Mouse (Mus musculus) CH12.LX (cell line): ENCODE results near the gene Tbx15. TPM values are rescaled to one million over a fixed set of nuclear protein-coding genes. Genes with fewer than 3 reads are reported as not detected.

Experiments
- DNase-seq: peaks from one replicate; pipeline ENCODE4 v3.0.0-alpha.2; 2013; ENCODE audit errors: extremely low read depth
- H3K27ac ChIP-seq: 2 replicates; pipeline ENCODE4 v1.5.1; 2012; ENCODE audit warnings: low read depth, mild to moderate bottlenecking, control low read depth, moderate library complexity; ENCODE audit not compliant: insufficient read depth
- H3K27me3 ChIP-seq: replicated peaks from 2 replicates; pipeline ENCODE3; 2012; ENCODE audit warnings: inconsistent platforms
- H3K36me3 ChIP-seq, 2 experiments: replicated peaks in 1 of 2; 2 replicates each; pipeline versions ENCODE3 to v1.6.1; 2012; ENCODE audit warnings: inconsistent platforms in 1 of 2, low read length in 1 of 2, mild to moderate bottlenecking in 1 of 2, mixed read lengths in 1 of 2, moderate library complexity in 1 of 2; ENCODE audit not compliant: control insufficient read depth in 1 of 2, insufficient read depth in 1 of 2
- H3K4me1 ChIP-seq, 2 experiments: 2 replicates each; pipeline ENCODE4 v1.6.1; 2012; ENCODE audit warnings: inconsistent platforms in 1 of 2, moderate library complexity in 1 of 2; ENCODE audit not compliant: insufficient read depth in 2 of 2, control insufficient read depth in 1 of 2
- H3K4me2 ChIP-seq: 2 replicates; pipeline ENCODE4 v1.6.1; 2012; ENCODE audit warnings: low read depth, mild to moderate bottlenecking, control low read depth; ENCODE audit not compliant: poor library complexity, insufficient read depth, severe bottlenecking
- H3K4me3 ChIP-seq, 3 experiments: fragments of 150-350 bp in 1 of 3; sonication (generic) in 1 of 3; replicated peaks in 1 of 3; 2 replicates each; pipeline versions ENCODE3 to v1.5.1; 2011 to 2012; ENCODE audit warnings: low read depth in 2 of 3, low read length in 2 of 3, mild to moderate bottlenecking in 2 of 3, moderate library complexity in 2 of 3, control low read depth in 1 of 3, improper control_type of control experiment in 1 of 3, inconsistent platforms in 1 of 3, mixed read lengths in 1 of 3; ENCODE audit not compliant: poor library complexity in 1 of 3
- H3K79me2 ChIP-seq: replicated peaks from 2 replicates; pipeline ENCODE4 v1.6.1; 2012; ENCODE audit warnings: mild to moderate bottlenecking, moderate library complexity; ENCODE audit not compliant: control insufficient read depth, poor library complexity, insufficient read depth, severe bottlenecking; ENCODE audit errors: extremely low read depth
- H3K9ac ChIP-seq: 2 replicates; pipeline ENCODE4 v1.6.1; 2012; ENCODE audit warnings: low read depth, mild to moderate bottlenecking, control low read depth, moderate library complexity; ENCODE audit not compliant: insufficient read depth
- H3K9me3 ChIP-seq: replicated peaks from 2 replicates; pipeline ENCODE3; 2012; ENCODE audit warnings: low read length, inconsistent platforms, mixed read lengths
- BHLHE40 ChIP-seq: IDR thresholded peaks from 2 replicates; pipeline ENCODE4 v1.6.1; 2011; ENCODE audit warnings: mild to moderate bottlenecking, low read depth, low read length, improper control_type of control experiment
- CHD1 ChIP-seq: IDR thresholded peaks from 2 replicates; pipeline ENCODE4 v1.6.1; 2012; ENCODE audit warnings: low read depth, low read length, improper control_type of control experiment, inconsistent platforms
- EP300 ChIP-seq: IDR thresholded peaks from 2 replicates; pipeline ENCODE4 v1.6.1; 2011; ENCODE audit warnings: low read length, improper control_type of control experiment
- HCFC1 ChIP-seq: IDR thresholded peaks from 2 replicates; pipeline ENCODE4 v1.6.1; 2012; ENCODE audit warnings: low read depth, mild to moderate bottlenecking, inconsistent platforms, low read length, improper control_type of control experiment
- IRF4 ChIP-seq: IDR thresholded peaks from 2 replicates; pipeline ENCODE4 v1.6.1; 2014; ENCODE audit warnings: low read depth, mild to moderate bottlenecking, inconsistent platforms, low read length, improper control_type of control experiment
- MAX ChIP-seq: IDR thresholded peaks from 2 replicates; pipeline ENCODE4 v1.6.1; 2011; ENCODE audit warnings: low read length, improper control_type of control experiment
- MAZ ChIP-seq: IDR thresholded peaks from 2 replicates; pipeline ENCODE4 v1.6.1; 2012; ENCODE audit warnings: low read depth, mild to moderate bottlenecking, inconsistent platforms, low read length, improper control_type of control experiment, moderate library complexity
- MXI1 ChIP-seq: IDR thresholded peaks from 2 replicates; pipeline ENCODE4 v1.6.1; 2011; ENCODE audit warnings: mild to moderate bottlenecking, low read depth, low read length, improper control_type of control experiment
- NRF1 ChIP-seq: IDR thresholded peaks from 2 replicates; pipeline ENCODE4 v1.6.1; 2014; ENCODE audit warnings: low read depth, mild to moderate bottlenecking, inconsistent platforms, low read length, improper control_type of control experiment, moderate library complexity
- PAX5 ChIP-seq: IDR thresholded peaks from 2 replicates; pipeline ENCODE4 v1.6.1; 2012; ENCODE audit warnings: low read length, inconsistent platforms, mixed read lengths
- TBP ChIP-seq: conservative IDR thresholded peaks from 2 replicates; pipeline ENCODE4 v1.6.1; 2011; ENCODE audit warnings: low read depth, low read length, improper control_type of control experiment
- TCF12 ChIP-seq: IDR thresholded peaks from 2 replicates; pipeline ENCODE4 v1.6.1; 2014; ENCODE audit warnings: low read depth, mild to moderate bottlenecking, inconsistent platforms, low read length, improper control_type of control experiment
- USF1 ChIP-seq: IDR thresholded peaks from 2 replicates; pipeline ENCODE4 v1.6.1; 2014; ENCODE audit warnings: low read depth, mild to moderate bottlenecking, inconsistent platforms, low read length, improper control_type of control experiment
- USF2 ChIP-seq: conservative IDR thresholded peaks from 2 replicates; pipeline ENCODE4 v1.6.1; 2011; ENCODE audit warnings: low read depth, low read length, improper control_type of control experiment
- ZNF384 ChIP-seq: IDR thresholded peaks from 2 replicates; pipeline ENCODE4 v1.6.1; 2012; ENCODE audit warnings: low read depth, low read length, improper control_type of control experiment, inconsistent platforms
- dilution Hi-C: fragments of 300-500 bp; cut with MboI; formaldehyde crosslinking; loops from 2 replicates; pipeline ENCODE4 v1.14.3; 2020; ENCODE audit warnings: low sequenced_read_pairs; ENCODE audit not compliant: extremely low pct_unique_long_range_greater_than_20kb, extremely low pct_ligation_motif_present
- in situ Hi-C: fragments of 300-500 bp; cut with MboI; formaldehyde crosslinking; loops from 3 replicates; pipeline ENCODE4 v1.14.3; 2019; ENCODE audit warnings: low sequenced_read_pairs, low pct_ligation_motif_present, low pct_unique_long_range_greater_than_20kb, mixed read lengths
- polyA plus RNA-seq: library from polyadenylated mRNA; unstranded; fragments of >175 nt; gene quantifications from 2 replicates; pipeline ENCODE4 v1.2.1, GENCODE M21; 2012; ENCODE audit warnings: low read depth; ENCODE audit not compliant: insufficient read length
- total RNA-seq, 2 experiments: library from RNA; depleted of rRNA; stranded (reverse); fragments of 300-350 nt in 1 of 2; fragments of >200 nt in 1 of 2; gene quantifications; 2 replicates each; pipeline ENCODE4 v1.2.3; 2012 to 2014

Gene Tbx15
- total and polyA plus RNA-seq, 3 experiments: 1.4 to 2.1 (median 1.8) TPM

DNA sequence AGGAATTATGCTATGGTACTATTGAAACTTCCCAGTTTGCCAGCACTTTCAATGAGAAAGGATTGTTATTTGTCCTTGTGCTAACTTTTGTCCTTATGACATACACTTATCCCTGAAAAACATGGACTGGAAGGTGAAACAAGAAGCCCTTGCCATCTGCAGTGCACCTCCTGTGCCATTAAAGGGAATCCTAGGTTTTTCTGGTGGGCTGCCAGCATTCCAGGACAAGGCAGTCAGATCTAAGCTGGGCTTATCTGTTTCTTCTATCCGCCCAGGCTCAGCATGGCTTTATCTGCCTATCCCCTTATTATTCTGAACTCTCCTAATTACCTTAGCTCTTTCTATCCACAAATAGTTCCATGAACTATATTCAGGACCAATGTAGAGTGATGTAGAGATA is 98.6 kb downstream of the Tbx15 start:
- H3K27me3 ChIP-seq: no peaks in the 10 kb centered on the region
- H3K79me2 ChIP-seq: no peaks in the 10 kb centered on the region
- no peak overlapping the region for H3K4me3 ChIP-seq
- H3K36me3 ChIP-seq: no peaks in the 10 kb centered on the region
- H3K9me3 ChIP-seq: no peaks in the 10 kb centered on the region
- in situ Hi-C loops (no loop called here), dilution Hi-C loops (no loop called here)
- no peak overlapping the region for H3K9ac ChIP-seq
- no peaks in the 10 kb centered on the region for H3K4me1 ChIP-seq
- no peak for TF ChIP-seq USF2
- no peak for TF ChIP-seq HCFC1
- TF ChIP-seq TBP: no peak
- TF ChIP-seq ZNF384: no peak
- TF ChIP-seq EP300: no peak
- no peak for TF ChIP-seq CHD1
- no peak for TF ChIP-seq NRF1
- no peak for TF ChIP-seq BHLHE40
- TF ChIP-seq PAX5: no peak
- TF ChIP-seq MXI1: no peak
- no peak for TF ChIP-seq MAX
- TF ChIP-seq TCF12: no peak
- TF ChIP-seq MAZ: no peak
- DNase-seq: no peak
- no peak overlapping the region for H3K4me2 ChIP-seq
- H3K27ac ChIP-seq: no peak overlapping the region

DNA sequence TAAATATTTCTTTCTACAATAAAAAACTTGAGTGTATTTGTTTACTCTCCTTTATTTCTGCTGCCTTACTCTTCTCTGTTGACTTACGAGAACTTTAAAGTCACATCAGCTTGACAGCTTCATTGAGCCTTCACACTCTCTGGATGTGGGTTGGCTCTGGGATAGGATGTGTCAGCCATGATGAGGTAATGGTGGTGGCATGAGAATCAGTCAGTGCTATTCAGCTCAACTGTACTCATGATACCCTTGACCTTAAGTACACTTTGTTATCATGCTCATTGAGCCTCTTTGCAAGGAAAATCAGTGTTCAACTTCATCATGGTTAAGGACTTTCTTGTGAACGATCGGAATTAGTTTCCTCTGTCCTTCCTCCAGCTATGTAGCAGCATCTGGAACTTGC is 99.8 kb downstream of the Tbx15 start:
- no peaks in the 10 kb centered on the region for H3K9me3 ChIP-seq
- no peak overlapping the region for H3K27ac ChIP-seq
- no peaks in the 10 kb centered on the region for H3K79me2 ChIP-seq
- no peaks in the 10 kb centered on the region for H3K36me3 ChIP-seq
- no peak for DNase-seq
- H3K27me3 ChIP-seq: no peaks in the 10 kb centered on the region
- dilution Hi-C loops: no loop called here
- no peak overlapping the region for H3K4me3 ChIP-seq
- no peak overlapping the region for H3K9ac ChIP-seq
- H3K4me1 ChIP-seq: no peaks in the 10 kb centered on the region
- H3K4me2 ChIP-seq: no peak overlapping the region
- in situ Hi-C loops: no loop called here
- no peak for TF ChIP-seq EP300
- TF ChIP-seq HCFC1: no peak
- no peak for TF ChIP-seq USF1
- no peak for TF ChIP-seq MAZ
- TF ChIP-seq IRF4: no peak
